Mouse (Mus musculus) spleen, postnatal 36 days (tissue): ENCODE measurements at regions not wholly inside any gene's neighbourhood (a gene's known extent, or its start where the extent isn't known, plus 50 kb on each side); places are given as distances from the start of the nearest gene placed in this dataset.

Experiments used
- DNase-seq, 2 experiments: peaks; one replicate each; pipeline ENCODE4 v3.0.0; 2022; ENCODE audit warnings: low spot score in 2 of 2, mixed read lengths in 1 of 2

DNA sequence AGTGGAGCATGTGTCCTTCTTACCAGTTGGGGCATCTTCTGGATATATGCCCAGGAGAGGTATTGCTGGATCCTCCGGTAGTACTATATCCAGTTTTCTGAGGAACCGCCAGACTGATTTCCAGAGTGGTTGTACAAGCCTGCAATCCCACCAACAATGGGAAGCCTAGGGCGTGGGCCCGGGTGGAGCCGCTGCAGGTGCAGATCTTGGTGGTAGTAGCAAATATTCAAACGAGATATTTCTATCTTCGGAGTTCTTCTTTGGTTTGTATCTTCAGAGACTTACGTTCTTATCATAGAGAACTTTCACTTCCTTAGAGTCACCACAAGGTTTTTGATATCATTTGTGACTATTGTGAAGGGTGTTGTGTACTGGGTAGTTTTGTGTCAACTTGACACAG, 60.2 kb upstream of the Btbd35f28 start:
- peak in 1 of 2 experiments; percentile 1 for DNase-seq
